Mouse (Mus musculus) granulocyte monocyte progenitor cell, adult 5-6 weeks (primary cell): ENCODE results near the gene Dis3l. TPM values are rescaled to one million over a fixed set of nuclear protein-coding genes. Genes with fewer than 3 reads are reported as not detected.
A peak's percentile ranks its signal among the peaks of the same experiment; 100 is the strongest.
"Not testable (repeated sequence)": the region's sequence is repeated elsewhere in the genome, so short reads cannot be mapped to it uniquely, and the experiment has no call there.

Experiments used
- ATAC-seq: replicated peaks from 2 replicates; pipeline ENCODE4 v1.8.0; 2016; ENCODE audit warnings: mild to moderate bottlenecking, moderate TSS enrichment, inconsistent platforms; ENCODE audit not compliant: poor library complexity, severe bottlenecking
- total RNA-seq, 2 experiments: library from RNA; stranded (forward) in 1 of 2; stranded (reverse) in 1 of 2; fragments of 200-712, 200-1000 nt in 1 of 2; fragments of >200 nt in 1 of 2; fragmentation: Nextera tagmentation in 1 of 2; gene quantifications; 2 replicates each; pipeline ENCODE4 v1.2.3; 2014 to 2017

Dis3l gene
- total RNA-seq, 2 experiments from 2014 or later: 16.7 to 17.3 TPM

- ATAC-seq: no peak
Measured at GRCm38 (mm10) chr9:64335825-64336224, 5.3 kb downstream of the Dis3l start.

- no peak for ATAC-seq
Measured at GRCm38 (mm10) chr9:64323976-64324375, 17.1 kb downstream of the Dis3l start.

- ATAC-seq: no peak
Measured at GRCm38 (mm10) chr9:64316986-64317385, 24.1 kb downstream of the Dis3l start.

GRCm38 (mm10) chr9:64314696-64315095, 26.4 kb downstream of the Dis3l start:
- no peak for ATAC-seq

- no peak for ATAC-seq
Measured at GRCm38 (mm10) chr9:64312128-64312527, 29.0 kb downstream of the Dis3l start.

GRCm38 (mm10) chr9:64310996-64311785, 29.9 kb downstream of the Dis3l start:
- no peak for ATAC-seq

- 0 out of 2 replicates have a peak, but pooled peaks have one; percentile 12 for ATAC-seq
Measured at GRCm38 (mm10) chr9:64306476-64307312, 34.4 kb downstream of the Dis3l start.

GRCm38 (mm10) chr9:64303086-64303485, 38.0 kb downstream of the Dis3l start:
- ATAC-seq: not testable (repeated sequence)

GRCm38 (mm10) chr9:64282404-64282987, 58.6 kb downstream of the Dis3l start:
- no peak for ATAC-seq

GRCm38 (mm10) chr9:64281781-64282178, 59.3 kb downstream of the Dis3l start:
- no peak for ATAC-seq

- peak; percentile 97 for ATAC-seq
Measured at GRCm38 (mm10) chr9:64281105-64281780, 59.8 kb downstream of the Dis3l start, which contains the start of gene Tipin. TSS of gene Tipin (plus strand) at chr9:64281581.

GRCm38 (mm10) chr9:64278665-64279310, 62.3 kb downstream of the Dis3l start:
- no peak for ATAC-seq

- ATAC-seq: 0 out of 2 replicates have a peak, but pooled peaks have one; percentile 35
Measured at GRCm38 (mm10) chr9:64277706-64278105, 63.4 kb downstream of the Dis3l start.

GRCm38 (mm10) chr9:64274919-64275318, 66.2 kb downstream of the Dis3l start:
- ATAC-seq: 0 out of 2 replicates have a peak, but pooled peaks have one; percentile 45

GRCm38 (mm10) chr9:64274291-64274690, 66.8 kb downstream of the Dis3l start:
- no peak for ATAC-seq

- ATAC-seq: no peak
Measured at GRCm38 (mm10) chr9:64273757-64274156, 67.3 kb downstream of the Dis3l start.

- ATAC-seq: peak; percentile 76
Measured at GRCm38 (mm10) chr9:64272611-64273010, 68.5 kb downstream of the Dis3l start.

- ATAC-seq: no peak
Measured at GRCm38 (mm10) chr9:64271249-64271648, 69.8 kb downstream of the Dis3l start.

GRCm38 (mm10) chr9:64268836-64269235, 72.3 kb downstream of the Dis3l start:
- ATAC-seq: not testable (repeated sequence)

- ATAC-seq: no peak
Measured at GRCm38 (mm10) chr9:64268196-64268595, 72.9 kb downstream of the Dis3l start.
